Mouse (Mus musculus): Measurements from ENCODE around the gene Fgd4. TPM values are rescaled to one million over a fixed set of nuclear protein-coding genes. Genes with fewer than 3 reads are reported as not detected.

The Fgd4 gene
- 27.1 TPM in 2 replicates for polyA plus RNA-seq (2015; fragmentation: Nextera tagmentation; extraction: Ambion mirVana)

GRCm38 (mm10) chr16:16600461-16600860, at the start of gene Fgd4:
Fgd4 (minus strand) TSS chr16:16600549.
- 44% methylated on average over 5 of the region's 5 CpGs for WGBS
- Histone ChIP-seq H3K4me3 (peak within 1 kb of the TSS; percentile 77), H3K9me3 (no peaks in the 10 kb centered on the region), H3K36me3 (no peaks in the 10 kb centered on the region), H3K4me1 (peaks cover 12% of the 10 kb centered on the region), H3K9ac (replicated peaks) (peak within 1 kb of the TSS; percentile 59), H3K27me3 (no peaks in the 10 kb centered on the region), H3K4me2 (replicated peaks) (peak within 1 kb of the TSS; percentile 96), H3K27ac (replicated peaks) (no peak within 1 kb of the TSS)
- no peak; the same call in 1 of the 2 replicates for ATAC-seq (replicated peaks)

DNA sequence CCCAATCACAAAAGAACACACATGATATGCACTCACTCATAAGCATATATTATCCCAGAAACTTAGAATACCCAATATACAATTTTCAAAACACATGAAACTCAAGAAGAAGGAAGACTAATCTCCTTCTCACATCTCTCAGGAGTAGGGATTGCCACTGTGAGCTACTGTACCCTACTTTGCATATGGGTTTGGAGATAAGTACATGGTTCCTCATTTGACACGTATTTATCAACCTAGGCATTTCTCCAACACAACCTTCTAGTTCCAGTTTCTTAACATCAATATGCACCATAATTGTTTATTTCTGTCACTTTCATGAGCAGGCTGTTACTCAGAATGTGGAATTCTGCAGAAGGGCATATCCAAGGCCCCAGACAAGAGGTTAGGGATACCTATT, 44.8 kb upstream of the Fgd4 start:
- Histone ChIP-seq H3K4me2 (replicated peaks) (no peak overlapping the region), H3K4me3 (no peak overlapping the region), H3K27ac (replicated peaks) (no peak overlapping the region), H3K27me3 (no peaks in the 10 kb centered on the region), H3K36me3 (no peaks in the 10 kb centered on the region), H3K9me3 (no peaks in the 10 kb centered on the region), H3K9ac (replicated peaks) (no peak overlapping the region), H3K4me1 (no peaks in the 10 kb centered on the region)
- ATAC-seq (replicated peaks) = no peak
- WGBS = 92% methylated on average over 1 of the region's 1 CpGs

DNA sequence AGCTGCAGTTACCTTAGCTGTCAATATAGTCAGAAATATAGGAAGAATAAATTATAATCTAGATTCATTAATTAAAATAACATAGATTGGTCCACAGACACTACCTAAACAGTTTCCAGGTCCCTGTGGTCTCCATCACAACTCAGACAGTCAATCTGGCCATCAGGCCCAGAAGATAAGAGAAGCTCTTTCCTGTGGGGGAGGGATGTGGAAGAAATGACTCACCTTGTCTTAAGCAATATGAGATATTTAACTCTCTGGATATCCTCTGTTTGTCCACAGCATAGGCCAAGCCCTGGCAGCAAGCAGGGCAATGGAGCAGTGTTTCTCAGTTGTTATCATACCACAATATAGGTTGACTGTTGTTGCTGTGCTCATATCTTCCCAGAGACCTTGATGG, 33.4 kb upstream of the Fgd4 start:
- Histone ChIP-seq H3K36me3 (no peaks in the 10 kb centered on the region), H3K27me3 (no peaks in the 10 kb centered on the region), H3K9me3 (peaks cover 3% of the 10 kb centered on the region; the same call in 1 of the 2 replicates), H3K27ac (replicated peaks) (no peak overlapping the region), H3K4me1 (no peaks in the 10 kb centered on the region), H3K9ac (replicated peaks) (no peak overlapping the region), H3K4me3 (no peak overlapping the region), H3K4me2 (replicated peaks) (no peak overlapping the region)
- ATAC-seq (replicated peaks) = no peak

- H3K27ac ChIP-seq (replicated peaks) = no peak overlapping the region
- H3K27me3 ChIP-seq = no peaks in the 10 kb centered on the region
- H3K9me3 ChIP-seq = no peaks in the 10 kb centered on the region
- no peaks in the 10 kb centered on the region for H3K36me3 ChIP-seq
- ATAC-seq (replicated peaks) = peak; percentile 93
- peak overlapping the region; percentile 59 for H3K9ac ChIP-seq (replicated peaks)
- peak overlapping the region; percentile 77 for H3K4me3 ChIP-seq
- peak overlapping the region; percentile 96 for H3K4me2 ChIP-seq (replicated peaks)
- peaks cover 12% of the 10 kb centered on the region for H3K4me1 ChIP-seq
- WGBS = under 1% methylated on average over 77 of the region's 77 CpGs
Measured at GRCm38 (mm10) chr16:16599586-16600401, 555 bp downstream of the Fgd4 start.

GRCm38 (mm10) chr16:16596582-16596981, 3.8 kb downstream of the Fgd4 start:
- peaks cover 12% of the 10 kb centered on the region for H3K4me1 ChIP-seq
- no peak overlapping the region for H3K27ac ChIP-seq (replicated peaks)
- H3K9me3 ChIP-seq = no peaks in the 10 kb centered on the region
- no peaks in the 10 kb centered on the region for H3K36me3 ChIP-seq
- no peak overlapping the region for H3K9ac ChIP-seq (replicated peaks)
- H3K4me2 ChIP-seq (replicated peaks) = no peak overlapping the region
- no peak overlapping the region for H3K4me3 ChIP-seq
- ATAC-seq (replicated peaks) = no peak
- H3K27me3 ChIP-seq = no peaks in the 10 kb centered on the region

GRCm38 (mm10) chr16:16592622-16593021, 7.7 kb downstream of the Fgd4 start:
- no peaks in the 10 kb centered on the region for H3K4me1 ChIP-seq
- no peak overlapping the region for H3K4me3 ChIP-seq
- no peaks in the 10 kb centered on the region for H3K9me3 ChIP-seq
- H3K27me3 ChIP-seq = no peaks in the 10 kb centered on the region
- H3K4me2 ChIP-seq (replicated peaks) = no peak overlapping the region
- no peaks in the 10 kb centered on the region for H3K36me3 ChIP-seq
- no peak overlapping the region for H3K9ac ChIP-seq (replicated peaks)
- no peak for ATAC-seq (replicated peaks)
- no peak overlapping the region for H3K27ac ChIP-seq (replicated peaks)

DNA sequence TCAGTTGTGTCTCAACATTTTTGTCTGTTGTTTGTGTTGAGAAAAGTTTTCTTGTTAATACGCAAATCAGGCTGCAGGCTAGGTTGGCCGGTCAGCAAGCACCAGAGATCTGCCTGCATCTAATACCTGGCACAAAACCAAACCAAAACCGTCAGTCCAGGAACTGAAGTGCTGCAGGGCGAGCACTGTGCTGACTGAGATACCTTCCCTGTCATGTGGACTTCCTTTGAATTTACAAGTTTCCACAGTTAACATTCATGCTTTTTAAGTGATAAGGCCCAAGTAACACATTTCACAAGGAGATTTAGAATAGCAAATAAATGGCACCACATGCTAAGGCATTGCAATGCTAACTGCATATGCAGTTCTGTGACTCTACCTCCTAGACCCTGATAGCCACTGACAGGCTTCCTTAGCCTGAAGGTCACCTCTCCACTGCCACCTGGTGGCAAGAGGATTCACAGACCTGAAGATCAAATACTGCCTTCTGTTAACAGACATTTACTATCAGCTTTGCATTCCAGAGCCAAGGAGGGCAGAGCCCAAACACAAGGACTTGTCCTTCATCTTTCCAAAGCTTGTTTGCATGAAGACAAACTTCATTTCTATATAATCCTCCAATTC, 15.8 kb downstream of the Fgd4 start:
- no peaks in the 10 kb centered on the region for H3K27me3 ChIP-seq
- ATAC-seq (replicated peaks) = peak; percentile 91
- no peaks in the 10 kb centered on the region for H3K9me3 ChIP-seq
- 66% methylated on average over 4 of the region's 4 CpGs for WGBS
- H3K36me3 ChIP-seq = no peaks in the 10 kb centered on the region
- no peak overlapping the region for H3K4me3 ChIP-seq
- no peak overlapping the region for H3K9ac ChIP-seq (replicated peaks)
- H3K4me2 ChIP-seq (replicated peaks) = no peak overlapping the region
- no peak overlapping the region for H3K27ac ChIP-seq (replicated peaks)
- H3K4me1 ChIP-seq = no peaks in the 10 kb centered on the region; the same call in 1 of the 2 replicates

DNA sequence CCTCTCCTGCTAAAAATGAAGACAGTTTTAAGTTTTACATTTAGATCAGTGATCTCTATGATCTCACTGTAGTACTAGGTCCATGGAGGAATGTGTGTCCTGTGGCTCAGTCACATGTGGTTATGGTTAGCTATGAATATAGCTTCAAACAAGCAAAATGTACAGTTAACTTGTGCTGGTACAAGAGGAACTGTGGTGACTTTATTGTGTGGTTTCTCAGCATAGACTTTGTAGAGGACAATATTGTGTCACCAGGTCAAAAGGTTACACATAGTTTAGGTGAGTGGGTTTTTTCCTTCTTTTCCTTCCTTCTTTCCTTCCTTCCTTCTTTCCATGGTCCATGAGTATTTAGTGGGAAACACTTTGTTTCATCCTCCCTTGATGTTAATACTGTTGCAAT, 23.8 kb downstream of the Fgd4 start:
- Histone ChIP-seq H3K4me2 (replicated peaks) (no peak overlapping the region), H3K27ac (replicated peaks) (no peak overlapping the region), H3K9me3 (no peaks in the 10 kb centered on the region), H3K4me1 (no peaks in the 10 kb centered on the region), H3K27me3 (no peaks in the 10 kb centered on the region), H3K9ac (replicated peaks) (no peak overlapping the region), H3K4me3 (no peak overlapping the region), H3K36me3 (no peaks in the 10 kb centered on the region)
- ATAC-seq (replicated peaks) = no peak

GRCm38 (mm10) chr16:16574508-16574907, 25.8 kb downstream of the Fgd4 start:
- H3K27me3 ChIP-seq = no peaks in the 10 kb centered on the region
- no peaks in the 10 kb centered on the region for H3K9me3 ChIP-seq
- H3K27ac ChIP-seq (replicated peaks) = no peak overlapping the region
- no peaks in the 10 kb centered on the region for H3K36me3 ChIP-seq
- H3K4me3 ChIP-seq = no peak overlapping the region
- H3K9ac ChIP-seq (replicated peaks) = no peak overlapping the region
- H3K4me2 ChIP-seq (replicated peaks) = no peak overlapping the region
- H3K4me1 ChIP-seq = no peaks in the 10 kb centered on the region
- ATAC-seq (replicated peaks) = no peak

DNA sequence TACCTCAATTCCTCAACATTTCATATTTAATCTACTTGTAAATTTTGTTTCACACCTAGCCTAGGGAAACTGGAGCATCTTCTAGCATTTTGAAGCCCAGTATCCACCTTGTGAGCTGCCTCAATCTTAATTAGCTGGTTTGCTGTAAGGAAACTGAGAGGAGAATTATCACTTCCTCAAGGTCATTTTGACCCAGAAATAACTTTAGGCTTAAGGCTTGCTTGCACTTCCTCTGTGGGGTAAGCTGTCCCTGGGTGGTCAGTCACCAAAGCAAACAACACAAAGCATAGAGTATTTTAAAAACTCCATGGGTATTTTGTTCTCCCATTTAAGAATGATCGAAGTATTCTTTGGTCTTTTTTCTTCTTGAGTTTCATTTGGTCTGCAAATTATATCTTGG, 27.2 kb downstream of the Fgd4 start:
- H3K27me3 ChIP-seq = no peaks in the 10 kb centered on the region
- H3K4me1 ChIP-seq = no peaks in the 10 kb centered on the region
- H3K9me3 ChIP-seq = no peaks in the 10 kb centered on the region
- ATAC-seq (replicated peaks) = no peak
- 90% methylated on average over 1 of the region's 1 CpGs for WGBS
- no peak overlapping the region for H3K9ac ChIP-seq (replicated peaks)
- no peak overlapping the region for H3K4me2 ChIP-seq (replicated peaks)
- no peaks in the 10 kb centered on the region for H3K36me3 ChIP-seq
- no peak overlapping the region for H3K4me3 ChIP-seq
- no peak overlapping the region for H3K27ac ChIP-seq (replicated peaks)

GRCm38 (mm10) chr16:16571356-16571755, 29.0 kb downstream of the Fgd4 start:
- H3K27me3 ChIP-seq = no peaks in the 10 kb centered on the region
- WGBS = 88% methylated on average over 3 of the region's 3 CpGs
- no peaks in the 10 kb centered on the region for H3K4me1 ChIP-seq
- no peak overlapping the region for H3K4me3 ChIP-seq
- H3K9me3 ChIP-seq = no peaks in the 10 kb centered on the region
- no peaks in the 10 kb centered on the region for H3K36me3 ChIP-seq
- ATAC-seq (replicated peaks) = no peak
- no peak overlapping the region for H3K4me2 ChIP-seq (replicated peaks)
- H3K27ac ChIP-seq (replicated peaks) = no peak overlapping the region
- no peak overlapping the region for H3K9ac ChIP-seq (replicated peaks)

GRCm38 (mm10) chr16:16566786-16567185, 33.6 kb downstream of the Fgd4 start:
- Histone ChIP-seq H3K36me3 (no peaks in the 10 kb centered on the region), H3K27ac (replicated peaks) (no peak overlapping the region), H3K4me1 (no peaks in the 10 kb centered on the region), H3K9me3 (no peaks in the 10 kb centered on the region), H3K4me3 (no peak overlapping the region), H3K4me2 (replicated peaks) (no peak overlapping the region), H3K9ac (replicated peaks) (no peak overlapping the region), H3K27me3 (no peaks in the 10 kb centered on the region)
- WGBS = 42% methylated on average over 1 of the region's 1 CpGs
- no peak for ATAC-seq (replicated peaks)

- no peaks in the 10 kb centered on the region for H3K36me3 ChIP-seq
- H3K4me3 ChIP-seq = no peak overlapping the region
- H3K4me1 ChIP-seq = no peaks in the 10 kb centered on the region
- no peak overlapping the region for H3K4me2 ChIP-seq (replicated peaks)
- WGBS = 84% methylated on average over 5 of the region's 5 CpGs
- H3K27ac ChIP-seq (replicated peaks) = no peak overlapping the region
- ATAC-seq (replicated peaks) = no peak
- no peak overlapping the region for H3K9ac ChIP-seq (replicated peaks)
- H3K9me3 ChIP-seq = no peaks in the 10 kb centered on the region
- no peaks in the 10 kb centered on the region for H3K27me3 ChIP-seq
Measured at GRCm38 (mm10) chr16:16566215-16566614, 34.1 kb downstream of the Fgd4 start.

Measured in forebrain, embryonic 15.5 days (tissue).